Mouse (Mus musculus): ENCODE measurements at regions not wholly inside any gene's neighbourhood (a gene's known extent, or its start where the extent isn't known, plus 50 kb on each side); places are given as distances from the start of the nearest gene placed in this dataset.

GRCm38 (mm10) chr7:71128928-71129327, 222.4 kb downstream of the Gm10295 start:
- TF ChIP-seq CTCF (conservative IDR thresholded peaks at IDR 0.05; ENCODE audit: low read length) (no peak), NANOG (IDR thresholded peaks at IDR 0.05; ENCODE audit: borderline replicate concordance, low read length) (no peak), POU5F1 (IDR thresholded peaks at IDR 0.05; ENCODE audit: borderline replicate concordance, low read length) (no peak)

All from E14TG2a.4 (cell line).